Mouse (Mus musculus) heart, adult 18-20 months (tissue): ENCODE data around the gene Klc2. TPM values are rescaled to one million over a fixed set of nuclear protein-coding genes. Genes with fewer than 3 reads are reported as not detected.

Experiments used
- total RNA-seq, 2 experiments: library from RNA; stranded (reverse); gene quantifications; 2 replicates each; pipeline ENCODE4 v1.2.3; 2021

Klc2 gene
- total RNA-seq, 2 experiments from 2014 or later, result 48.9 to 54.0 TPM

Other genes with a start within 250 kb of the Klc2 start
- under 1 TPM; 0.42 to 0.49 TPM for gene Actn3, start 240.7 kb downstream of the Klc2 start, total RNA-seq
- gene Zdhhc24, start 239.9 kb downstream of the Klc2 start, total RNA-seq, result 1 to 10 TPM; 2.4 to 3.1 TPM
- gene Bbs1, start 211.9 kb downstream of the Klc2 start, total RNA-seq, result 1 to 10 TPM; 2.8 to 3.1 TPM
- 10 to 100 TPM; 15.6 to 18.2 TPM for gene Dpp3, start 190.3 kb downstream of the Klc2 start, total RNA-seq
- 1 to 10 TPM; 3.5 to 3.8 TPM for gene Peli3, start 175.4 kb downstream of the Klc2 start, total RNA-seq
- 10 to 100 TPM; 67.7 to 86.0 TPM for gene Mrpl11, start 156.4 kb downstream of the Klc2 start, total RNA-seq
- gene Npas4, start 128.2 kb downstream of the Klc2 start, total RNA-seq, result under 1 TPM in 1 of 2 experiments, not detected in 1; 0.10 TPM
- gene Slc29a2, start 94.7 kb downstream of the Klc2 start, total RNA-seq, result 1 to 10 TPM; 6.9 to 8.8 TPM
- gene B4gat1, start 79.7 kb downstream of the Klc2 start, total RNA-seq, result 10 to 100 TPM; 46.0 TPM
- 1 to 10 TPM in 1 of 2 experiments, under 1 TPM in 1; 0.93 to 2.7 TPM for gene AC124502.3, start 79.7 kb downstream of the Klc2 start, total RNA-seq
- gene Brms1, start 77.2 kb downstream of the Klc2 start, total RNA-seq, result 10 to 100 TPM; 11.8 to 16.2 TPM
- gene Rin1, start 68.1 kb downstream of the Klc2 start, total RNA-seq, result 1 to 10 TPM; 1.9 to 2.4 TPM
- 1 to 10 TPM; 6.9 to 7.4 TPM for gene Cd248, start 50.5 kb downstream of the Klc2 start, total RNA-seq
- 1 to 10 TPM; 1.6 to 2.3 TPM for gene Tmem151a, start 33.0 kb downstream of the Klc2 start, total RNA-seq
- 100 to 1,000 TPM in 1 of 2 experiments, 10 to 100 TPM in 1; 97.6 to 104 TPM for gene Yif1a, start 30.0 kb downstream of the Klc2 start, total RNA-seq
- under 1 TPM in 1 of 2 experiments, not detected in 1; 0.31 TPM for gene Cnih2, start 20.0 kb downstream of the Klc2 start, total RNA-seq
- gene Rab1b, start 11.5 kb downstream of the Klc2 start, total RNA-seq, result 100 to 1,000 TPM; 190 to 204 TPM
- gene Pacs1, start 154.6 kb upstream of the Klc2 start, total RNA-seq, result 10 to 100 TPM; 21.8 to 22.7 TPM
- gene Sf3b2, start 176.9 kb upstream of the Klc2 start, total RNA-seq, result 100 to 1,000 TPM; 118 to 119 TPM
- 10 to 100 TPM; 21.9 to 22.4 TPM for gene Gal3st3, start 179.8 kb upstream of the Klc2 start, total RNA-seq
- not detected for gene Catsper1, start 217.2 kb upstream of the Klc2 start, total RNA-seq
- 10 to 100 TPM; 17.3 to 21.4 TPM for gene Cst6, start 231.0 kb upstream of the Klc2 start, total RNA-seq
- gene Eif1ad, start 248.2 kb upstream of the Klc2 start, total RNA-seq, result 10 to 100 TPM; 18.8 to 19.7 TPM
- 100 to 1,000 TPM; 121 to 125 TPM for gene Banf1, start 248.6 kb upstream of the Klc2 start, total RNA-seq